Mouse (Mus musculus) heart, embryonic 14.5 days (tissue): ENCODE data around the gene Rdh16f1. TPM values are rescaled to one million over a fixed set of nuclear protein-coding genes. Genes with fewer than 3 reads are reported as not detected.
"Not testable (repeated sequence)": the region's sequence is repeated elsewhere in the genome, so short reads cannot be mapped to it uniquely, and the experiment has no call there.

ENCODE experiments used
- ATAC-seq: fragments of 200-750 bp; cut with Nextera tagmentation; 2 replicates; pipeline ENCODE4 v1.8.0; 2017; ENCODE audit warnings: low read depth, moderate TSS enrichment; ENCODE audit not compliant: insufficient number of reproducible peaks, insufficient read depth, low FRiP score
- H3K27ac ChIP-seq, 2 experiments: fragments of 200-500 bp in 1 of 2; fragments of 300-500 bp in 1 of 2; sonication (generic) in 1 of 2; replicated peaks in 1 of 2; 2 replicates each; pipeline ENCODE4 v1.5.1; 2012 to 2014; ENCODE audit warnings: low read depth in 2 of 2, low read length in 2 of 2, control low read depth in 1 of 2, mild to moderate bottlenecking in 1 of 2, mixed read lengths in 1 of 2; ENCODE audit not compliant: control insufficient read depth in 1 of 2, insufficient read depth in 1 of 2
- H3K27me3 ChIP-seq: fragments of 300-500 bp; sonication (generic); 2 replicates; pipeline ENCODE4 v1.6.1; 2014; ENCODE audit warnings: mild to moderate bottlenecking, low read length, control low read depth; ENCODE audit not compliant: control insufficient read depth, insufficient read depth
- H3K36me3 ChIP-seq: fragments of 300-500 bp; sonication (generic); 2 replicates; pipeline ENCODE4 v1.6.1; 2014; ENCODE audit warnings: mild to moderate bottlenecking, control low read depth, low read length, mixed read lengths; ENCODE audit not compliant: control insufficient read depth, insufficient read depth
- H3K4me1 ChIP-seq, 2 experiments: fragments of 200-500 bp in 1 of 2; fragments of 300-500 bp in 1 of 2; sonication (generic) in 1 of 2; 2 replicates each; pipeline ENCODE4 v1.6.1; 2012 to 2014; ENCODE audit warnings: low read length in 2 of 2, control low read depth in 1 of 2, mixed read lengths in 1 of 2; ENCODE audit not compliant: control insufficient read depth in 2 of 2, insufficient read depth in 2 of 2
- H3K4me2 ChIP-seq: fragments of 300-500 bp; sonication (generic); 2 replicates; pipeline ENCODE4 v1.6.1; 2014; ENCODE audit warnings: mild to moderate bottlenecking, low read length
- H3K4me3 ChIP-seq, 2 experiments: fragments of 200-500 bp in 1 of 2; fragments of 300-500 bp in 1 of 2; sonication (generic) in 1 of 2; 2 replicates each; pipeline ENCODE4 v1.5.1; 2012 to 2014; ENCODE audit warnings: low read length in 2 of 2, mild to moderate bottlenecking in 2 of 2, control low read depth in 1 of 2, low read depth in 1 of 2, moderate library complexity in 1 of 2; ENCODE audit not compliant: control insufficient read depth in 1 of 2, insufficient read depth in 1 of 2
- H3K9ac ChIP-seq: fragments of 300-500 bp; sonication (generic); 2 replicates; pipeline ENCODE4 v1.6.1; 2014; ENCODE audit warnings: mild to moderate bottlenecking, low read length
- H3K9me3 ChIP-seq: fragments of 300-500 bp; sonication (generic); 2 replicates; pipeline ENCODE4 v1.6.1; 2016; ENCODE audit warnings: low read length, control low read depth; ENCODE audit not compliant: control insufficient read depth
- WGBS: fragments of 180-500 bp; shearing (Covaris S2); extraction: QIAGEN DNeasy Blood & Tissue Kit; methylation state at CpG from one replicate; pipeline ENCODE4 v1.1.7; 2014; 5-methylcytosine and 5-hydroxymethylcytosine counted together
- polyA plus RNA-seq: library from polyadenylated mRNA; unstranded; fragments of >200 nt; fragmentation: Nextera tagmentation; extraction: Ambion mirVana; gene quantifications from 2 replicates; pipeline ENCODE4 v1.2.1, GENCODE M21; 2014

The Rdh16f1 gene
- polyA plus RNA-seq, 1 experiment from 2014 or later: not detected

GRCm38 (mm10) chr10:127837793-127838192, 78.2 kb downstream of the Rdh16f1 start:
- not testable (repeated sequence) for H3K4me1 ChIP-seq, H3K36me3 ChIP-seq, H3K9ac ChIP-seq, H3K27ac ChIP-seq, ATAC-seq, H3K9me3 ChIP-seq, H3K4me3 ChIP-seq, H3K27me3 ChIP-seq, H3K4me2 ChIP-seq
- WGBS: 87% methylated on average over 5 of the region's 5 CpGs

- H3K36me3 ChIP-seq: no peaks in the 10 kb centered on the region
- no peak for ATAC-seq
- H3K27me3 ChIP-seq: no peaks in the 10 kb centered on the region
- H3K4me2 ChIP-seq: no peak overlapping the region
- no peaks in the 10 kb centered on the region for H3K9me3 ChIP-seq
- H3K4me1 ChIP-seq: no peaks in the 10 kb centered on the region
- H3K4me3 ChIP-seq: no peak overlapping the region
- WGBS: 75% methylated on average over 2 of the region's 2 CpGs
- no peak overlapping the region for H3K27ac ChIP-seq
- no peak overlapping the region for H3K9ac ChIP-seq
Measured at GRCm38 (mm10) chr10:127838539-127838938, 79.0 kb downstream of the Rdh16f1 start.

- Histone ChIP-seq H3K9ac (no peak overlapping the region), H3K27me3 (no peaks in the 10 kb centered on the region), H3K36me3 (no peaks in the 10 kb centered on the region), H3K4me2 (no peak overlapping the region), H3K4me1 (no peaks in the 10 kb centered on the region), H3K9me3 (no peaks in the 10 kb centered on the region), H3K27ac (no peak overlapping the region), H3K4me3 (no peak overlapping the region)
- no peak for ATAC-seq
- 64% methylated on average over 2 of the region's 2 CpGs for WGBS
Measured at GRCm38 (mm10) chr10:127840776-127841175, 81.2 kb downstream of the Rdh16f1 start.

Other genes with a start within 250 kb of the Rdh16f1 start
- gene Ndufa4l2, start 244.8 kb upstream of the Rdh16f1 start, polyA plus RNA-seq: 31.2 and 34.2 TPM in 2 replicates
- 71.7 and 73.0 TPM in 2 replicates for gene Shmt2, start 237.3 kb upstream of the Rdh16f1 start, polyA plus RNA-seq
- gene Nxph4, start 225.2 kb upstream of the Rdh16f1 start, polyA plus RNA-seq: 0.70 and 0.81 TPM in 2 replicates
- 29.4 and 31.2 TPM in 2 replicates for gene Lrp1, start 138.6 kb upstream of the Rdh16f1 start, polyA plus RNA-seq
- 25.2 and 25.7 TPM in 2 replicates for gene Stat6, start 116.8 kb upstream of the Rdh16f1 start, polyA plus RNA-seq
- gene Nemp1, start 92.9 kb upstream of the Rdh16f1 start, polyA plus RNA-seq: 8.8 and 11.8 TPM in 2 replicates
- 6.4 and 9.0 TPM in 2 replicates for gene Nab2, start 91.2 kb upstream of the Rdh16f1 start, polyA plus RNA-seq
- 0.12 TPM in 1 of 2 replicates, not detected in the other for gene Myo1a, start 54.6 kb upstream of the Rdh16f1 start, polyA plus RNA-seq
- gene Tac2, start 35.3 kb upstream of the Rdh16f1 start, polyA plus RNA-seq: 1.3 TPM in 1 of 2 replicates, not detected in the other
- 2.3 and 2.6 TPM in 2 replicates for gene Zbtb39, start 20.2 kb upstream of the Rdh16f1 start, polyA plus RNA-seq
- gene Gpr182, start 8.1 kb upstream of the Rdh16f1 start, polyA plus RNA-seq: 6.1 and 9.3 TPM in 2 replicates
- gene Rdh1, start 66 bp upstream of the Rdh16f1 start, polyA plus RNA-seq: not detected in 2 replicates
- gene Rdh9, start 16.6 kb downstream of the Rdh16f1 start, polyA plus RNA-seq: 0.09 and 0.14 TPM in 2 replicates
- not detected in 2 replicates for gene Rdh16, start 41.4 kb downstream of the Rdh16f1 start, polyA plus RNA-seq
- gene Rdh19, start 90.1 kb downstream of the Rdh16f1 start, polyA plus RNA-seq: not detected in 2 replicates
- not detected in 2 replicates for gene Rdh16f2, start 106.7 kb downstream of the Rdh16f1 start, polyA plus RNA-seq
- gene Rdh7, start 129.0 kb downstream of the Rdh16f1 start, polyA plus RNA-seq: not detected in 2 replicates
- not detected in 2 replicates for gene Sdr9c7, start 138.7 kb downstream of the Rdh16f1 start, polyA plus RNA-seq
- not detected in 2 replicates for gene Hsd17b6, start 247.8 kb downstream of the Rdh16f1 start, polyA plus RNA-seq